10 mouse cellular contexts compared by ENCODE assay signal in the genomic region with DNA sequence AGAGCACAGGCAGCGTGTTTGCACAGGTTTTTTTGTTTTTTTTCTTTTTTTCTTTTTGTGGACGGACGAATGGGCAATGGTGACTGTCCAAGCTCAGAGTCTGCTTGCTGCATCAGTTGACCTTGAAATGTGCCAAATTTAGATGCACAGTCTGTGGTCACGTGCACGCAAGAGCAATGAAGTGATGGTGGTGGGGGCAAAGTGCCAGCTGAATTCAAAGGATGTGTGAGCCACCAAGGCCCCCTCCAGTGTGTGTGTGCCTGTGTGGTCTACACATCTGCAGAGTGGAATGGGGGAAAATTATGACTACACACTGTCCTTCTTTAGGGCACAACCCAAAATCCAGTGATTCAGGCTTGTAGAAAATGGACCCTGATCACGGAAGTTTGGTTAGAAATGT. TPM values are rescaled to one million over a fixed set of nuclear protein-coding genes. Genes with fewer than 3 reads are reported as not detected.
DNase-seq lines count a peak whose midpoint lies in the region; ATAC-seq lines count a peak whose summit lies in the region.
"Had no signal": no experiment of that assay in that cellular context is flagged by ENCODE, and none has a peak within 500 bp of the region (broad histone marks: within the 10 kb centered on the region; RNA-seq: fewer than 3 reads in every experiment).

No protein-coding gene starts in this region.

- H3K27ac ChIP-seq in heart, embryonic 10.5 days = peak overlapping the region; percentile 52; the same call in 1 of the 2 replicates
- no peak overlapping the region for H3K27ac ChIP-seq in neural tube, embryonic 15.5 days (replicated peaks)

- H3K4me1 ChIP-seq in heart, embryonic 10.5 days = peaks cover 6% of the 10 kb centered on the region
- peaks cover 4% of the 10 kb centered on the region; the same call in 1 of the 2 replicates for H3K4me1 ChIP-seq in neural tube, embryonic 15.5 days

- no peaks in the 10 kb centered on the region for H3K9me3 ChIP-seq in heart, embryonic 10.5 days
- no peaks in the 10 kb centered on the region for H3K9me3 ChIP-seq in neural tube, embryonic 15.5 days (replicated peaks)

- WGBS in heart, embryonic 10.5 days = 60% methylated on average over 6 of the region's 6 CpGs
- 32% methylated on average over 6 of the region's 6 CpGs for WGBS in neural tube, embryonic 15.5 days

- peak overlapping the region; percentile 32; the same call in 1 of the 2 replicates for H3K4me2 ChIP-seq in neural tube, embryonic 15.5 days

- intact Hi-C loops in heart, postnatal 36 days (cut with DNase I) = no loop called here
- intact Hi-C loops in gastrocnemius, postnatal 14 days (cut with DNase I; ENCODE audit: low total_unique reads) = no loop called here

- no peaks in the 10 kb centered on the region for H3K36me3 ChIP-seq in heart, embryonic 10.5 days
- H3K36me3 ChIP-seq in neural tube, embryonic 15.5 days = no peaks in the 10 kb centered on the region

- ATAC-seq in neural tube, embryonic 15.5 days (ENCODE audit: low FRiP score) = no peak
- ATAC-seq in activated CD4-positive, CD25-positive, alpha-beta regulatory T cell, adult 4 months = no peak
- ATAC-seq: intestine, postnatal 0 days had no signal

- no peak overlapping the region for H3K9ac ChIP-seq in neural tube, embryonic 15.5 days (replicated peaks)

- H3K4me3 ChIP-seq in heart, embryonic 10.5 days = no peak overlapping the region
- no peak overlapping the region for H3K4me3 ChIP-seq in neural tube, embryonic 15.5 days (replicated peaks)

- no peaks in the 10 kb centered on the region for H3K27me3 ChIP-seq in heart, embryonic 10.5 days (ENCODE audit: insufficient read depth, poor library complexity, severe bottlenecking)
- H3K27me3 ChIP-seq in neural tube, embryonic 15.5 days (replicated peaks) = no peaks in the 10 kb centered on the region

- DNase-seq in heart, embryonic 10.5 days (ENCODE audit: low spot score) = no peak
- DNase-seq in heart, postnatal 36 days = no peak
- no peak for DNase-seq in neural tube, embryonic 10.5 days (ENCODE audit: extremely low spot score, low spot score)
- peak; percentile 81 to 84 for DNase-seq in cerebellum, postnatal 14 days
- DNase-seq in kidney, postnatal 25 days = peak; percentile 57 to 62
- no peak for DNase-seq in gastrocnemius, postnatal 14 days

RNA-seq across cellular contexts. Expression of gene Fgf9, which starts 42.8 kb away (rescaled TPM):
- polyA plus RNA-seq in heart, embryonic 10.5 days (2016; fragmentation: Nextera tagmentation; extraction: Ambion mirVana) = 5.4 and 9.0 TPM in 2 replicates
- total RNA-seq in heart, postnatal 36 days (2021) = 10 to 100 TPM in 1 of 2 experiments, 1 to 10 TPM in 1; 8.4 to 12.1 TPM
- 24.9 and 25.9 TPM in 2 replicates for polyA plus RNA-seq in neural tube, embryonic 15.5 days (2015; fragmentation: Nextera tagmentation; extraction: Ambion mirVana)
- total RNA-seq in gastrocnemius, postnatal 14 days (2021) = 1 to 10 TPM in 1 of 2 experiments, under 1 TPM in 1; 0.64 to 1.0 TPM
- under 1 TPM in 1 of 2 experiments, not detected in 1; 0.29 TPM for polyA plus RNA-seq in activated CD4-positive, CD25-positive, alpha-beta regulatory T cell, adult 4 months (2017; shearing (Covaris generic))
- total RNA-seq: megakaryocyte progenitor cell, adult 5-6 weeks had no signal

Comparison
In these comparisons a context has a peak if more than half of its experiments do, and no peak if none do; other contexts are left out.
1. DNase-seq: peak in cerebellum, postnatal 14 days (2 of 2) and kidney, postnatal 25 days (2 of 2); none in heart, embryonic 10.5 days (single experiment), heart, postnatal 36 days (0 of 2), neural tube, embryonic 10.5 days (single experiment) and gastrocnemius, postnatal 14 days (single experiment).